Mouse (Mus musculus) intestine, embryonic 16.5 days (tissue): ENCODE measurements at regions not wholly inside any gene's neighbourhood (a gene's known extent, or its start where the extent isn't known, plus 50 kb on each side); places are given as distances from the start of the nearest gene placed in this dataset.

ENCODE experiments used
- ATAC-seq: fragments of 200-750 bp; cut with Nextera tagmentation; 2 replicates; pipeline ENCODE4 v1.8.0; 2017; ENCODE audit warnings: moderate TSS enrichment, moderate library complexity
- H3K27ac ChIP-seq: fragments of 300-500 bp; sonication (generic); 2 replicates; pipeline ENCODE4 v1.5.1; 2014; ENCODE audit warnings: mild to moderate bottlenecking, low read length
- H3K27me3 ChIP-seq: fragments of 300-500 bp; sonication (generic); replicated peaks from 2 replicates; pipeline ENCODE4 v1.6.1; 2014; ENCODE audit warnings: low read length, control low read depth, mixed read lengths; ENCODE audit not compliant: control insufficient read depth, insufficient read depth
- H3K36me3 ChIP-seq: fragments of 300-500 bp; sonication (generic); 2 replicates; pipeline ENCODE4 v1.6.1; 2014; ENCODE audit warnings: low read length, control low read depth; ENCODE audit not compliant: control insufficient read depth, insufficient read depth
- H3K4me1 ChIP-seq: fragments of 300-500 bp; sonication (generic); 2 replicates; pipeline ENCODE4 v1.6.1; 2014; ENCODE audit warnings: low read length, control low read depth, mixed read lengths; ENCODE audit not compliant: control insufficient read depth, insufficient read depth
- H3K4me2 ChIP-seq: fragments of 300-500 bp; sonication (generic); 2 replicates; pipeline ENCODE4 v1.6.1; 2014; ENCODE audit warnings: low read depth, low read length, control low read depth
- H3K4me3 ChIP-seq: fragments of 300-500 bp; sonication (generic); 2 replicates; pipeline ENCODE4 v1.5.1; 2014; ENCODE audit warnings: mild to moderate bottlenecking, low read length
- H3K9ac ChIP-seq: fragments of 300-500 bp; sonication (generic); 2 replicates; pipeline ENCODE4 v1.6.1; 2014; ENCODE audit warnings: low read depth, low read length
- H3K9me3 ChIP-seq: fragments of 300-500 bp; sonication (generic); 2 replicates; pipeline ENCODE4 v1.6.1; 2016; ENCODE audit warnings: low read length, control low read depth; ENCODE audit not compliant: control insufficient read depth
- WGBS: fragments of 180-500 bp; shearing (Covaris S2); extraction: QIAGEN DNeasy Blood & Tissue Kit; methylation state at CpG from one replicate; pipeline ENCODE4 v1.1.7; 2014; 5-methylcytosine and 5-hydroxymethylcytosine counted together

GRCm38 (mm10) chr6:31305736-31306135 lies 92.8 kb upstream of the Mkln1 start:
- no peaks in the 10 kb centered on the region for H3K36me3 ChIP-seq
- H3K27ac ChIP-seq, result no peak overlapping the region
- no peak overlapping the region for H3K9ac ChIP-seq
- H3K27me3 ChIP-seq, result no peaks in the 10 kb centered on the region
- no peaks in the 10 kb centered on the region for H3K9me3 ChIP-seq
- H3K4me3 ChIP-seq, result no peak overlapping the region
- WGBS, result 61% methylated on average over 5 of the region's 5 CpGs
- ATAC-seq, result no peak
- H3K4me2 ChIP-seq, result no peak overlapping the region
- H3K4me1 ChIP-seq, result no peaks in the 10 kb centered on the region

GRCm38 (mm10) chr6:31307047-31307633 lies 91.4 kb upstream of the Mkln1 start:
- H3K27me3 ChIP-seq, result no peaks in the 10 kb centered on the region
- H3K4me1 ChIP-seq, result no peaks in the 10 kb centered on the region
- no peaks in the 10 kb centered on the region for H3K9me3 ChIP-seq
- no peak overlapping the region for H3K4me3 ChIP-seq
- H3K36me3 ChIP-seq, result no peaks in the 10 kb centered on the region
- H3K4me2 ChIP-seq, result no peak overlapping the region
- ATAC-seq, result no peak
- no peak overlapping the region for H3K27ac ChIP-seq
- H3K9ac ChIP-seq, result no peak overlapping the region
- 64% methylated on average over 5 of the region's 5 CpGs for WGBS

- no peak overlapping the region for H3K27ac ChIP-seq
- no peaks in the 10 kb centered on the region for H3K27me3 ChIP-seq
- 27% methylated on average over 4 of the region's 4 CpGs for whole genome bisulfite sequencing
- no peaks in the 10 kb centered on the region for H3K4me1 ChIP-seq
- H3K9me3 ChIP-seq, result no peaks in the 10 kb centered on the region
- H3K4me3 ChIP-seq, result no peak overlapping the region
- ATAC-seq, result no peak
- no peaks in the 10 kb centered on the region for H3K36me3 ChIP-seq
- H3K4me2 ChIP-seq, result no peak overlapping the region
- no peak overlapping the region for H3K9ac ChIP-seq
Observed at GRCm38 (mm10) chr6:31307899-31308298, 90.6 kb upstream of the Mkln1 start.

GRCm38 (mm10) chr6:31310660-31311059 lies 87.9 kb upstream of the Mkln1 start:
- ATAC-seq, result no peak
- H3K4me2 ChIP-seq, result no peak overlapping the region
- no peaks in the 10 kb centered on the region for H3K4me1 ChIP-seq
- no peak overlapping the region for H3K4me3 ChIP-seq
- WGBS, result 81% methylated on average over 5 of the region's 5 CpGs
- no peak overlapping the region for H3K9ac ChIP-seq
- no peaks in the 10 kb centered on the region for H3K36me3 ChIP-seq
- H3K27ac ChIP-seq, result no peak overlapping the region
- H3K27me3 ChIP-seq, result no peaks in the 10 kb centered on the region
- H3K9me3 ChIP-seq, result no peaks in the 10 kb centered on the region

GRCm38 (mm10) chr6:31313869-31314470 lies 84.6 kb upstream of the Mkln1 start:
- 60% methylated on average over 5 of the region's 5 CpGs for WGBS
- no peak for ATAC-seq
- Histone ChIP-seq H3K27ac (no peak overlapping the region), H3K9me3 (no peaks in the 10 kb centered on the region), H3K4me3 (no peak overlapping the region), H3K9ac (no peak overlapping the region), H3K27me3 (no peaks in the 10 kb centered on the region), H3K36me3 (no peaks in the 10 kb centered on the region), H3K4me1 (peaks cover 13% of the 10 kb centered on the region; the same call in 1 of the 2 replicates), H3K4me2 (no peak overlapping the region)

- ATAC-seq, result peak; percentile 73
- peak overlapping the region; percentile 42 for H3K4me3 ChIP-seq
- H3K27me3 ChIP-seq, result no peaks in the 10 kb centered on the region
- WGBS, result 3% methylated on average over 12 of the region's 12 CpGs
- H3K4me2 ChIP-seq, result peak overlapping the region; percentile 52
- peaks cover 13% of the 10 kb centered on the region; the same call in 1 of the 2 replicates for H3K4me1 ChIP-seq
- no peaks in the 10 kb centered on the region for H3K9me3 ChIP-seq
- no peaks in the 10 kb centered on the region for H3K36me3 ChIP-seq
- peak overlapping the region; percentile 5 for H3K9ac ChIP-seq
- peak overlapping the region; percentile 8; the same call in 1 of the 2 replicates for H3K27ac ChIP-seq
Observed at GRCm38 (mm10) chr6:31317741-31318225, 80.8 kb upstream of the Mkln1 start.

GRCm38 (mm10) chr6:31318506-31318905 lies 80.0 kb upstream of the Mkln1 start:
- Histone ChIP-seq H3K4me1 (peaks cover 13% of the 10 kb centered on the region; the same call in 1 of the 2 replicates), H3K36me3 (no peaks in the 10 kb centered on the region), H3K4me3 (peak overlapping the region; percentile 42), H3K9ac (no peak overlapping the region), H3K4me2 (peak overlapping the region; percentile 52), H3K27ac (0 out of 2 replicates have a peak overlapping the region, but pooled peaks have one; percentile 2), H3K9me3 (no peaks in the 10 kb centered on the region), H3K27me3 (no peaks in the 10 kb centered on the region)
- peak; percentile 91 for ATAC-seq
- 3% methylated on average over 11 of the region's 11 CpGs for WGBS

GRCm38 (mm10) chr6:31319431-31319830 lies 79.1 kb upstream of the Mkln1 start:
- no peaks in the 10 kb centered on the region for H3K27me3 ChIP-seq
- no peak overlapping the region for H3K4me3 ChIP-seq
- no peak overlapping the region for H3K4me2 ChIP-seq
- ATAC-seq, result no peak
- H3K4me1 ChIP-seq, result peaks cover 13% of the 10 kb centered on the region; the same call in 1 of the 2 replicates
- no peaks in the 10 kb centered on the region for H3K9me3 ChIP-seq
- no peak overlapping the region for H3K27ac ChIP-seq
- no peak overlapping the region for H3K9ac ChIP-seq
- H3K36me3 ChIP-seq, result no peaks in the 10 kb centered on the region
- WGBS, result 82% methylated on average over 2 of the region's 2 CpGs

GRCm38 (mm10) chr6:31320141-31320830 lies 78.2 kb upstream of the Mkln1 start:
- Histone ChIP-seq H3K4me2 (no peak overlapping the region), H3K9me3 (no peaks in the 10 kb centered on the region), H3K4me1 (peaks cover 13% of the 10 kb centered on the region; the same call in 1 of the 2 replicates), H3K27me3 (no peaks in the 10 kb centered on the region), H3K36me3 (no peaks in the 10 kb centered on the region), H3K9ac (no peak overlapping the region), H3K27ac (no peak overlapping the region), H3K4me3 (no peak overlapping the region)
- 75% methylated on average over 3 of the region's 3 CpGs for WGBS
- ATAC-seq, result no peak
